Mouse (Mus musculus) gastrocnemius, adult 8-10 months (tissue): ENCODE measurements around the gene Alox8. TPM values are rescaled to one million over a fixed set of nuclear protein-coding genes. Genes with fewer than 3 reads are reported as not detected.

ENCODE experiments used
- DNase-seq, 2 experiments: peaks; one replicate each; pipeline ENCODE4 v3.0.0; 2022; ENCODE audit warnings: low spot score in 2 of 2
- total RNA-seq, 4 experiments: library from RNA; stranded (reverse); gene quantifications; 2 replicates each; pipeline ENCODE4 v1.2.4; 2022

Alox8 gene
- total RNA-seq, result not detected

- DNase-seq, result no peak
These were observed at the start of gene Alox8 for GRCm38 (mm10) chr11:69197743-69198142. Gene Alox8, minus strand, starts transcription at chr11:69197843.

- no peak for DNase-seq
These were observed 48.0 kb upstream of the Alox8 start for GRCm38 (mm10) chr11:69245643-69246042.

- DNase-seq, result no peak
These were observed 47.3 kb upstream of the Alox8 start for GRCm38 (mm10) chr11:69244911-69245310.

- no peak for DNase-seq
These were observed 39.2 kb upstream of the Alox8 start, which contains the start of gene Gucy2e for GRCm38 (mm10) chr11:69236926-69237260. Gene Gucy2e, minus strand, starts transcription at chr11:69237036.

GRCm38 (mm10) chr11:69236061-69236925, 38.6 kb upstream of the Alox8 start:
- DNase-seq, result no peak

- peak; percentile 28 to 30 for DNase-seq
These were observed 37.8 kb upstream of the Alox8 start for GRCm38 (mm10) chr11:69235285-69236060.

- no peak for DNase-seq
These were observed 35.5 kb upstream of the Alox8 start for GRCm38 (mm10) chr11:69233141-69233540.

- DNase-seq, result no peak
These were observed 32.8 kb upstream of the Alox8 start for GRCm38 (mm10) chr11:69230420-69230819.

- no peak for DNase-seq
These were observed 28.1 kb upstream of the Alox8 start for GRCm38 (mm10) chr11:69225715-69226114.

GRCm38 (mm10) chr11:69223101-69223500, 25.5 kb upstream of the Alox8 start:
- no peak for DNase-seq

GRCm38 (mm10) chr11:69221070-69221469, 23.4 kb upstream of the Alox8 start:
- DNase-seq, result no peak

GRCm38 (mm10) chr11:69218661-69219060, 21.0 kb upstream of the Alox8 start:
- no peak for DNase-seq

GRCm38 (mm10) chr11:69217411-69217810, 19.8 kb upstream of the Alox8 start:
- DNase-seq, result no peak

GRCm38 (mm10) chr11:69211431-69211830, 13.8 kb upstream of the Alox8 start:
- DNase-seq, result no peak

GRCm38 (mm10) chr11:69202469-69203230, 5.0 kb upstream of the Alox8 start:
- no peak for DNase-seq

GRCm38 (mm10) chr11:69200231-69200630, 2.6 kb upstream of the Alox8 start:
- no peak for DNase-seq

GRCm38 (mm10) chr11:69199251-69199650, 1.6 kb upstream of the Alox8 start:
- DNase-seq, result no peak

GRCm38 (mm10) chr11:69197194-69197593, 449 bp downstream of the Alox8 start:
- no peak for DNase-seq

- no peak for DNase-seq
These were observed 877 bp downstream of the Alox8 start for GRCm38 (mm10) chr11:69196766-69197165.

GRCm38 (mm10) chr11:69192840-69193239, 4.8 kb downstream of the Alox8 start:
- no peak for DNase-seq

- no peak for DNase-seq
These were observed 11.7 kb downstream of the Alox8 start for GRCm38 (mm10) chr11:69185936-69186335.

GRCm38 (mm10) chr11:69185031-69185430, 12.6 kb downstream of the Alox8 start:
- DNase-seq, result no peak
